Mouse (Mus musculus): ENCODE measurements around the gene Pick1. TPM values are rescaled to one million over a fixed set of nuclear protein-coding genes. Genes with fewer than 3 reads are reported as not detected.

Pick1 gene
- polyA plus RNA-seq, 1 experiment from 2014 or later: 57.4 TPM

GRCm38 (mm10) chr15:79280850-79281249 is 51.9 kb downstream of the Pick1 start:
- 58% methylated on average over 5 of the region's 5 CpGs for WGBS
- H3K27ac ChIP-seq: no peak overlapping the region
- ATAC-seq (ENCODE audit: low FRiP score, low read depth): no peak
- no peak overlapping the region for H3K4me2 ChIP-seq (replicated peaks)
- H3K9me3 ChIP-seq: peaks cover 7% of the 10 kb centered on the region; the same call in 1 of the 2 replicates
- no peak overlapping the region for H3K4me3 ChIP-seq
- H3K36me3 ChIP-seq: no peaks in the 10 kb centered on the region
- no peak overlapping the region for H3K9ac ChIP-seq
- H3K4me1 ChIP-seq: no peaks in the 10 kb centered on the region; the same call in 1 of the 2 replicates
- H3K27me3 ChIP-seq: no peaks in the 10 kb centered on the region

- H3K9me3 ChIP-seq: peaks cover 7% of the 10 kb centered on the region; the same call in 1 of the 2 replicates
- no peaks in the 10 kb centered on the region for H3K27me3 ChIP-seq
- H3K4me3 ChIP-seq: no peak overlapping the region
- 65% methylated on average over 1 of the region's 1 CpGs for WGBS
- H3K27ac ChIP-seq: no peak overlapping the region
- no peak overlapping the region for H3K4me2 ChIP-seq (replicated peaks)
- peaks cover 2% of the 10 kb centered on the region for H3K36me3 ChIP-seq
- H3K4me1 ChIP-seq: no peaks in the 10 kb centered on the region; the same call in 1 of the 2 replicates
- no peak for ATAC-seq (ENCODE audit: low FRiP score, low read depth)
- H3K9ac ChIP-seq: no peak overlapping the region
These were observed 52.4 kb downstream of the Pick1 start for GRCm38 (mm10) chr15:79281389-79281788.

- ATAC-seq (ENCODE audit: low FRiP score, low read depth): no peak
- no peaks in the 10 kb centered on the region for H3K9me3 ChIP-seq
- H3K27me3 ChIP-seq: no peaks in the 10 kb centered on the region
- no peak overlapping the region for H3K9ac ChIP-seq
- H3K4me3 ChIP-seq: no peak overlapping the region
- H3K27ac ChIP-seq: no peak overlapping the region
- no peak overlapping the region for H3K4me2 ChIP-seq (replicated peaks)
- H3K36me3 ChIP-seq: peaks cover 12% of the 10 kb centered on the region
- H3K4me1 ChIP-seq: no peaks in the 10 kb centered on the region; the same call in 1 of the 2 replicates
- 76% methylated on average over 5 of the region's 5 CpGs for WGBS
These were observed 53.5 kb downstream of the Pick1 start for GRCm38 (mm10) chr15:79282434-79282833.

DNA sequence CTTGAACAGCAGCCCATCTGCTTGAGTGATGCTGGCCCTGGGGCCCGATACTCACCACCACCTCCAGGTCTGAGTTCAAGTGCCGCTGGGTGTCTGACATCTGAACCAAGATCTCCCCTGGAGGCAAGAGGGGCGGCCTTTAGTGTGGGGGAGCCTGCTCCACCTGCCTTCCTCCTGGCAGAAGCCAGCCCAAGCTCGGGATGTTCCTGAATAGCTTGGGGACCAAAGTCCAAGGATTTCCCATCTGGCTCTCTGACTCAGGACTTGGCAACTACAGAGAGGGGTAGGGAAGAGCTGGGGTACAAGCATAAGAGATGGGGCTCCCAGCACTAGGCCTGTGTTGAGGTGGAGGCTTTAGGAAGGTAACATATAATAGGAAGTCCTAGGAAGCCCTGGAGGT is 54.4 kb downstream of the Pick1 start:
- H3K4me1 ChIP-seq: no peaks in the 10 kb centered on the region; the same call in 1 of the 2 replicates
- no peak overlapping the region for H3K4me3 ChIP-seq
- no peak for ATAC-seq (ENCODE audit: low FRiP score, low read depth)

DNA sequence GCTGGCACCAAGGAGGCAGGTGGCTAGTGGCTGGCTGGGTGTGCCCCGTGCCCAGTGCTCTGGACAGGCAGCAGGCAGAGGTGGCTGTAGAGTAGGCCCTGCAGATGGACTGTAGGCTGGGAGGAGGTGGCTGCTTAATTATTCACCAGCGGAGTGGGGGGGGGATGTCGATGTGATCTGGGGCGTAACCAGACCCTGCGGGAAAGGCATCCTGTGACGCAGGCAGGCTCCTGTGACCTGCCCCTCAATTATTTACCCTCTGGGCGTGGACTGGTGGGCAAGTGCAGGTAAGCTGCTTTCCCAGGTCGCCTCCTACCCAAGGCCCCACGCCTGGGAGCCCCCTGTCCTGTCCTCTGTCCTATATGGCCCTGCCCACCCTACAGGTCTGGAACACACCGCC is 56.4 kb downstream of the Pick1 start, which contains the start of gene Baiap2l2:
Gene Baiap2l2, minus strand, starts transcription at position 139 of the 400 bp plus-strand sequence.
- Histone ChIP-seq H3K4me3 (no peak within 1 kb of the TSS), H3K9ac (no peak within 1 kb of the TSS), H3K27ac (no peak within 1 kb of the TSS), H3K4me2 (replicated peaks) (no peak within 1 kb of the TSS), H3K9me3 (no peaks in the 10 kb centered on the region), H3K27me3 (no peaks in the 10 kb centered on the region), H3K36me3 (peaks cover 24% of the 10 kb centered on the region), H3K4me1 (no peaks in the 10 kb centered on the region; the same call in 1 of the 2 replicates)
- 61% methylated on average over 10 of the region's 10 CpGs for WGBS
- ATAC-seq (ENCODE audit: low FRiP score, low read depth): no peak

More for the DNA sequence above, 54.4 kb downstream of the Pick1 start:
- no peak overlapping the region for H3K9ac ChIP-seq
- H3K36me3 ChIP-seq: peaks cover 13% of the 10 kb centered on the region
- H3K27ac ChIP-seq: no peak overlapping the region
- WGBS: 80% methylated on average over 4 of the region's 4 CpGs
- no peak overlapping the region for H3K4me2 ChIP-seq (replicated peaks)
- H3K9me3 ChIP-seq: no peaks in the 10 kb centered on the region
- H3K27me3 ChIP-seq: no peaks in the 10 kb centered on the region

DNA sequence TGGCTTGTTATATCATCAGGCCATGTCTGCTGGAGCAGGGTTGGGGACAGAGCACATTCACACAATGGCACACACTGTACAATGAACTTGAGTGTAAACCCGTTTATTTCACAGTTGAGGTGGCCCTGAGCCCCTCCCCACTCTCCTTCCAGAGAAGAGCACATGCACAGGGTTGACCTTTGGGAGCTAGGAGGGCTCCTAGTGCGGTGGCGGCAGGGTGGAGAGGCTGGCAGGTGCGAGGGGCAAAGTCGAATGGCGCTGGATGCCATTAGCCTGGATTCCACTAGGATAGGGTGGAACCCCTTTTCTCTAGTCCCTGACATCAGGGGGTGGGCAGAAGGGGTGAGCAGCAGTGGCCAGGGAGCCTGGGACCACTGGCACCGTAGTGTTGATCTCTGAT is 57.2 kb downstream of the Pick1 start:
- ATAC-seq (ENCODE audit: low FRiP score, low read depth): no peak

DNA sequence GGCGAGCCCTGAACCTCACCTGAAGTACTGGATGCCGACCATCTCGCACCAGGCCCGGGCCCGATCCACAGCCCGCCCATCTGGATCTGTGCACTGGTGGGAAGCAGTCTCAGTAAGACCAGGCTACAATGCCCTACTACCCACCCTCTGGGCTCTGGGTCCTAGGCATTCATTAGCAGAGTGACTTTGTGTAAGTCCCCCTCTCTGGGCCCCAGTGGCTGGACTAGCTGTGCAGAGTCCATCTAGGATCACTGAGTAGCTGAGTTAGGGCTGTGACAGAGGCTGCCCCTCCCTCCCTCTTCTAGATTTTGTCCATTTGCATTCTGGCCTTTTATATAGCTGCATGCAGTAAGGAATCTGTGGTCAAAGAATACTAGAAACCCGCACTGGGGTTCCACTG is 58.1 kb downstream of the Pick1 start:
- H3K4me1 ChIP-seq: no peaks in the 10 kb centered on the region
- no peaks in the 10 kb centered on the region for H3K9me3 ChIP-seq
- H3K9ac ChIP-seq: no peak overlapping the region
- WGBS: 93% methylated on average over 7 of the region's 7 CpGs
- no peak for ATAC-seq (ENCODE audit: low FRiP score, low read depth)
- H3K4me2 ChIP-seq (replicated peaks): no peak overlapping the region
- H3K27ac ChIP-seq: no peak overlapping the region
- H3K27me3 ChIP-seq: no peaks in the 10 kb centered on the region
- peaks cover 24% of the 10 kb centered on the region for H3K36me3 ChIP-seq
- H3K4me3 ChIP-seq: no peak overlapping the region

More for the DNA sequence above, 57.2 kb downstream of the Pick1 start:
- H3K4me1 ChIP-seq: no peaks in the 10 kb centered on the region; the same call in 1 of the 2 replicates
- WGBS: 92% methylated on average over 7 of the region's 7 CpGs
- no peak overlapping the region for H3K27ac ChIP-seq
- H3K9ac ChIP-seq: no peak overlapping the region
- no peak overlapping the region for H3K4me2 ChIP-seq (replicated peaks)
- no peak overlapping the region for H3K4me3 ChIP-seq
- peaks cover 24% of the 10 kb centered on the region for H3K36me3 ChIP-seq
- H3K27me3 ChIP-seq: no peaks in the 10 kb centered on the region
- H3K9me3 ChIP-seq: no peaks in the 10 kb centered on the region

DNA sequence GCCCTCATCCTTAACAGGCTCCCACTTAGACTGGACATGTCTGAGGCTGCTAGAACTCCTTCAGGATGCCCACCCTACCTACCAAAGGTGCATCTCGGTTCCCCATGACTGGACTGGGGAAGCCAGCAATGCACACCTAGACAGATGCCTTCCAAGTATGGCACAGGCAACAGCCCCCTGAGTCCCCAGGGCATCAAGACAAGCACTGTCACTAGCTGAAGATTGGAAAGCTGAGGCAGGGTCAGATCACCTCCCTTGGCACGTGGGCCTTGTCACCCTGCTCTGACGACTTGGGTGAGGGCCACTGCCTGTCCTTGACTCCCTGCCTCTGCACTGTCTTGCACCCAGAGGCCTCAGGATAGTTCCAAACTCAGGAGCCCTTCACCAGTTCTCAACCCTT is 59.4 kb downstream of the Pick1 start:
- H3K4me3 ChIP-seq: no peak overlapping the region
- no peaks in the 10 kb centered on the region for H3K9me3 ChIP-seq
- H3K4me1 ChIP-seq: no peaks in the 10 kb centered on the region
- no peak overlapping the region for H3K9ac ChIP-seq
- H3K27me3 ChIP-seq: no peaks in the 10 kb centered on the region
- 78% methylated on average over 3 of the region's 3 CpGs for WGBS
- H3K27ac ChIP-seq: no peak overlapping the region
- H3K4me2 ChIP-seq (replicated peaks): no peak overlapping the region
- peaks cover 24% of the 10 kb centered on the region for H3K36me3 ChIP-seq
- ATAC-seq (ENCODE audit: low FRiP score, low read depth): no peak

DNA sequence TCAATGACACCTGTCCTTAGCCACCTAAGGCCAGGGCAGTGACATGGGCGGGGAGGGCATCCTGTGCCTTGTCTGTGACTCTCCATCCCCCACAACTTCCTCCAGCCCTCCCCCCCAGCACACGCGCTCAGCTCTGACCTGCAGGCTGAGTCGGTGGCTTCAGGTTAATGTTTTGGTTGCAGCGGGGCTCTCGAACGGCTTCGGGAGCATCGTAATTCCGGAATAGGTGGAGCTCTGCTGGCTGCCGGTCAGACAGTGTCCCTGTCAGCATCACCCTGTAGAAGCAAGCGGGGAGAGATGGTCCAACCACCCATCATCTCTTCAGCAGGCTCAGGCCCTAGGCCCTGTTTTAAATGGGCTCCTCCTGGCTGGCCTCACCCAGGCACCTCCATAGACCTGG is 60.5 kb downstream of the Pick1 start:
- Histone ChIP-seq H3K9ac (no peak overlapping the region), H3K4me3 (no peak overlapping the region), H3K9me3 (no peaks in the 10 kb centered on the region), H3K4me1 (no peaks in the 10 kb centered on the region), H3K27ac (no peak overlapping the region), H3K4me2 (replicated peaks) (no peak overlapping the region), H3K36me3 (peaks cover 24% of the 10 kb centered on the region), H3K27me3 (no peaks in the 10 kb centered on the region)
- no peak for ATAC-seq (ENCODE audit: low FRiP score, low read depth)
- WGBS: 81% methylated on average over 12 of the region's 12 CpGs

DNA sequence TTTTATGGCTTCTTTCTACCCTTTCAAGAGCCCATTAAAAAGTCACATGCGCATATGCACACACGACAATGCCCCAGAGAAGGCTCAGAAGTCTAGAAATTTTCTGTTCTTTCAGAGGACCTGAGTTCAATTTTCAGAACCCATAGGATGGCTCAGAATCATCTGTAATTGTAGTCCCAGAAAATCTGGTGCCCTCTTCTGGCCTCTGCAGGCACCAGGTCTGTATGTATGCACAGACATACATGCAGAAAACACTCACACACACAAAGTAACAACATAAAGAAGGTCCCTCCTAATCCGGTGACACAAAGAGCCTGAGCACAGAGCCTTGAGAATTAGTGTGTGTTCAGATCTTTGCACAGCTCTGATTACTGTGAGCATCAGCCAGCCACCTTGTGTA is 61.4 kb downstream of the Pick1 start:
- Histone ChIP-seq H3K4me2 (replicated peaks) (no peak overlapping the region), H3K9me3 (no peaks in the 10 kb centered on the region), H3K4me3 (no peak overlapping the region), H3K4me1 (no peaks in the 10 kb centered on the region), H3K36me3 (peaks cover 24% of the 10 kb centered on the region), H3K9ac (no peak overlapping the region), H3K27ac (no peak overlapping the region), H3K27me3 (no peaks in the 10 kb centered on the region)
- 53% methylated on average over 3 of the region's 3 CpGs for WGBS
- ATAC-seq (ENCODE audit: low FRiP score, low read depth): no peak

DNA sequence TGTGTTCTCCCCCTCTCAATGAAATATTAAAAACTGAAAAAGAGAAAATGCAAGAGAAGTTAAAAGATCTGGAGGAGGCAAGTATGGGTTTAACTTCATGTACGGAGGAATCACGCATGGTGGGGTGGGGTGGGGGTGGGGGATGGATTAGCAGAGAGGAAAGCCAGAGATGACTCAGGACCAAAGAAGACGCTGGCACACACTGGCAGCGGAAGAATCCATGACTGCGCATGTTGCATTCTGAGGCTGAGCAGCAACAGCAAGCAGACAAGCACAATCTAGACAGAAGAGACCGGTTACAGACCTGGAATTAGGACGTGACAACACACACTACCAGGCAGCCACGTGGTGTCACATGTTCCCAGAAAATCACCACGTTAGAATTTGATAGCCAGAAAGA is 63.8 kb downstream of the Pick1 start:
- no peaks in the 10 kb centered on the region for H3K27me3 ChIP-seq
- peaks cover 12% of the 10 kb centered on the region; the same call in 1 of the 2 replicates for H3K36me3 ChIP-seq
- 84% methylated on average over 9 of the region's 9 CpGs for WGBS
- no peaks in the 10 kb centered on the region for H3K4me1 ChIP-seq
- H3K9me3 ChIP-seq: no peaks in the 10 kb centered on the region
- no peak overlapping the region for H3K4me2 ChIP-seq (replicated peaks)
- no peak for ATAC-seq (ENCODE audit: low FRiP score, low read depth)
- H3K9ac ChIP-seq: no peak overlapping the region
- H3K4me3 ChIP-seq: no peak overlapping the region
- H3K27ac ChIP-seq: no peak overlapping the region

DNA sequence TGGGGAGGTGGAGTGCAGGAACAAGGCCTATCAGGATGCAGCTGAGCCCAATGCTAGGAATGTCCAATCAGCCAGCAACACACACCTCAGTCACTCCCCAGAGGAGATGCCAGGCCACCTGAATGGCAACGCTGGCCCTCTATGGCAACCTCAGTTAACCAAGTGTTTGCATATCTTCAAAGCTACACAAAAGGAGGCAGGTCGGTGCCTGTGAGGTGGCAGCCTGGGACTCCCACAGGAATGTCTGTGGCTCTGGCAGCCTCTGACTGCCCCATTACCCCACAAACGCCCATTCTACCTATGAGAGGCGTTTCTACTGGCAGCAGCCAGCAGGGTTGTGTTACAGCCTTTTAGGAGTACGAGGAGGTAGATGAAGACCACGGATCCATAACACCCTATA is 69.6 kb downstream of the Pick1 start:
- Histone ChIP-seq H3K9ac (0 out of 2 replicates have a peak overlapping the region, but pooled peaks have one; percentile 8), H3K4me3 (no peak overlapping the region), H3K4me2 (replicated peaks) (no peak overlapping the region), H3K36me3 (peaks cover 10% of the 10 kb centered on the region; the same call in 1 of the 2 replicates), H3K27me3 (no peaks in the 10 kb centered on the region), H3K27ac (no peak overlapping the region; the same call in 1 of the 2 replicates), H3K4me1 (no peaks in the 10 kb centered on the region; the same call in 1 of the 2 replicates), H3K9me3 (no peaks in the 10 kb centered on the region)
- WGBS: 78% methylated on average over 6 of the region's 6 CpGs
- no peak for ATAC-seq (ENCODE audit: low FRiP score, low read depth)

Data from limb, embryonic 13.5 days (tissue).